Mouse (Mus musculus) ES-E14 (cell line): ENCODE measurements around the gene Rab8a. TPM values are rescaled to one million over a fixed set of nuclear protein-coding genes. Genes with fewer than 3 reads are reported as not detected.
A peak's percentile ranks its signal among the peaks of the same experiment; 100 is the strongest.

Experiments
- DNase-seq: peaks from one replicate; pipeline ENCODE4 v3.0.0-alpha.2; 2013; ENCODE audit warnings: low read depth, low spot score
- H3K27ac ChIP-seq: 2 replicates; pipeline ENCODE4 v1.5.1; 2012; ENCODE audit warnings: low read depth, mild to moderate bottlenecking, low read length, moderate library complexity, mixed read lengths; ENCODE audit not compliant: poor library complexity, insufficient read depth, severe bottlenecking
- H3K36me3 ChIP-seq: 2 replicates; pipeline ENCODE4 v1.6.1; 2012; ENCODE audit warnings: mild to moderate bottlenecking, low read length, moderate library complexity, mixed read lengths; ENCODE audit not compliant: control insufficient read depth, poor library complexity, insufficient read depth, severe bottlenecking
- H3K4me1 ChIP-seq, 2 experiments: fragments of 150-350 bp in 1 of 2; sonication (generic) in 1 of 2; 2 replicates each; pipeline ENCODE4 v1.6.1; 2012; ENCODE audit warnings: low read length in 2 of 2, mild to moderate bottlenecking in 1 of 2, mixed read lengths in 1 of 2; ENCODE audit not compliant: control insufficient read depth in 2 of 2, insufficient read depth in 2 of 2, poor library complexity in 1 of 2
- H3K4me3 ChIP-seq, 2 experiments: fragments of 150-350 bp in 1 of 2; sonication (generic) in 1 of 2; 2 replicates each; pipeline ENCODE4 v1.5.1; 2012; ENCODE audit warnings: low read length in 2 of 2, low read depth in 1 of 2, mild to moderate bottlenecking in 1 of 2, mixed read lengths in 1 of 2; ENCODE audit not compliant: insufficient read depth in 1 of 2, poor library complexity in 1 of 2, severe bottlenecking in 1 of 2
- H3K9ac ChIP-seq: 2 replicates; pipeline ENCODE4 v1.6.1; 2012; ENCODE audit warnings: low read depth, mild to moderate bottlenecking, low read length, mixed read lengths; ENCODE audit not compliant: poor library complexity, insufficient read depth, severe bottlenecking
- H3K9me3 ChIP-seq: fragments of 150-350 bp; sonication (generic); 2 replicates; pipeline ENCODE4 v1.6.1; 2012; ENCODE audit warnings: low read depth, mild to moderate bottlenecking, low read length; ENCODE audit not compliant: control insufficient read depth, insufficient read depth
- CHD2 ChIP-seq: IDR thresholded peaks from 2 replicates; pipeline ENCODE4 v1.6.1; 2014; ENCODE audit warnings: mild to moderate bottlenecking, low read depth, low read length, inconsistent platforms
- HCFC1 ChIP-seq: IDR thresholded peaks from 2 replicates; pipeline ENCODE4 v1.6.1; 2012; ENCODE audit warnings: low read length, inconsistent platforms, borderline replicate concordance; ENCODE audit not compliant: insufficient read depth
- MAFK ChIP-seq: IDR thresholded peaks from 2 replicates; pipeline ENCODE4 v1.6.1; 2014; ENCODE audit warnings: mild to moderate bottlenecking, low read depth, low read length, inconsistent platforms; ENCODE audit not compliant: insufficient read depth
- ZC3H11A ChIP-seq: IDR thresholded peaks from 2 replicates; pipeline ENCODE4 v1.6.1; 2012; ENCODE audit warnings: low read depth, mild to moderate bottlenecking, inconsistent platforms, low read length, borderline replicate concordance
- ZNF384 ChIP-seq: IDR thresholded peaks from 2 replicates; pipeline ENCODE4 v1.6.1; 2012; ENCODE audit warnings: low read depth, low read length, inconsistent platforms
- in situ Hi-C, 2 experiments: fragments of 600-800 bp; cut with MboI; formaldehyde crosslinking; loops; one replicate each; pipeline ENCODE4 v1.15.1; 2025; ENCODE audit warnings: low sequenced_read_pairs in 2 of 2, inconsistent platforms in 1 of 2; ENCODE audit not compliant: unreplicated experiment in 2 of 2
- total RNA-seq: library from RNA; depleted of rRNA; stranded (reverse); fragments of 300-350 nt; gene quantifications from 2 replicates; pipeline ENCODE4 v1.2.3, GENCODE M21; 2012

The Rab8a gene
- total RNA-seq, 1 experiment: 73.2 TPM

DNA sequence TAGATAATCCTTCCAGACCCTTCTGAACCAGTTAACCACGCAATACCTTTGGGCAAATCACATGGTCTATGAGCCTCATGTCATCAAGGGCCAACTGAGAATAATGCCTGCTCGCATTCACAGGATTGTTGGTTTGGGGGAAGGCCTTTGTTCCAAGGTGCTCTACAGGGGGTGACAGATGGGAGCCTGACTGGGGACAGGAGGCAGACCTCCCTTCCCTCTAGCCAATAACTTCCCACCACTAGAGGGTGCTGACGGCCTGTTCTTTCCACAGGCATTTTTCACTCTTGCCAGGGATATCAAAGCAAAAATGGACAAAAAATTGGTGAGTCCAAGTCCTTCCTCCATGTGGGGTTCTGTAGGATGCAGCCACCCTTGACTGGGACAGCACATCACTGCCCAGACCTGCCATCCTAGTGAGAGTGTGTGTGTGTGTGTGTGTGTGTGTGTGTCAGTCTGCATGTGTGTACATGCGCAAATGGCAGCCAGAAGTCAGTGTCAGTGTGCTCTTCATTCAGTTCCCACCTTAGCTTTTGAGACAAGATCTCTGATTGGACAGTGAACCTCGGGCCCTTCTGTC, 16.4 kb downstream of the Rab8a start:
- Histone ChIP-seq H3K9ac (no peak overlapping the region), H3K4me3 (no peak overlapping the region), H3K36me3 (peaks cover 52% of the 10 kb centered on the region), H3K4me1 (no peaks in the 10 kb centered on the region), H3K9me3 (no peaks in the 10 kb centered on the region), H3K27ac (no peak overlapping the region)
- peak; percentile 40 for DNase-seq
- no peak for TF ChIP-seq CHD2
- TF ChIP-seq ZC3H11A: 0 out of 2 replicates have a peak, but pooled peaks have one; percentile 48
- in situ Hi-C loops: no loop called here

DNA sequence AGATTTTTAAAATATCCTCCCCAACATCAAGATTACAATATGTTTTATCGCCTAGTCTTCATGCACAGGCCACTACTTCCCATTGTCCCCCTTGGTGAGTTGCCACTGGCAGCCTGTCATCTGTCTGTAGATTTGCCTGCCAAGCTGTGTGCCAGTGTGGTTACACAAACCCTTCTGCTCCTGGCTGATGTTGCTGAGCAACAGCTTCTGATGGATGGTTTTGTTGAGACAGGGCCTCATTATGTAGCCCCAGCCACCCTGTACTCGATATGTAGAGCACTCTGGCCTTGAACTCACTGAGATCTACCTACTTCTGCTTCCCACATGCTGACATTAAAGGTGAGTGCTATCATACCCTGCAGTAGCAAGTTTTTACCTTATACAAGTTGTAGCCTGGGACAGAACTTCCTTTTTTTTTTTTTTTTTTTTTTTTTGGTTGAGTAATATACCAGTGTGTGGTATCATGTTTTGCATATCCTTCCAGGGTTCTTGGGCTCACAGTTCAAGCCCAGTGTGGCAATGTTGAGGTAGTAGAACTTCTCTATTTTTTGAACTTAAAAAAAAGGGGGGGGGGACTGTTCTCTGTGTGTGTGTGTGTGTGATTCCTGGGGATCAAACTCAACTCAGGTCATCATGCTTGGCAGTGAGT, 22.7 kb downstream of the Rab8a start:
- Histone ChIP-seq H3K36me3 (peaks cover 16% of the 10 kb centered on the region), H3K9me3 (no peaks in the 10 kb centered on the region), H3K27ac (no peak overlapping the region), H3K4me3 (no peak overlapping the region), H3K9ac (no peak overlapping the region), H3K4me1 (no peaks in the 10 kb centered on the region)
- TF ChIP-seq ZC3H11A (no peak), HCFC1 (no peak), MAFK (no peak), CHD2 (no peak), ZNF384 (no peak)
- in situ Hi-C loops: no loop called here
- DNase-seq: no peak

- Histone ChIP-seq H3K9ac (no peak overlapping the region), H3K36me3 (no peaks in the 10 kb centered on the region), H3K4me1 (no peaks in the 10 kb centered on the region), H3K27ac (no peak overlapping the region), H3K4me3 (no peak overlapping the region), H3K9me3 (no peaks in the 10 kb centered on the region)
- no peak for TF ChIP-seq ZNF384
- peak; percentile 77 for TF ChIP-seq MAFK
- no peak for TF ChIP-seq ZC3H11A
- no peak for TF ChIP-seq CHD2
- in situ Hi-C loops: no loop called here
- DNase-seq: no peak
Measured at GRCm38 (mm10) chr8:72187793-72188331, 26.9 kb downstream of the Rab8a start.

DNA sequence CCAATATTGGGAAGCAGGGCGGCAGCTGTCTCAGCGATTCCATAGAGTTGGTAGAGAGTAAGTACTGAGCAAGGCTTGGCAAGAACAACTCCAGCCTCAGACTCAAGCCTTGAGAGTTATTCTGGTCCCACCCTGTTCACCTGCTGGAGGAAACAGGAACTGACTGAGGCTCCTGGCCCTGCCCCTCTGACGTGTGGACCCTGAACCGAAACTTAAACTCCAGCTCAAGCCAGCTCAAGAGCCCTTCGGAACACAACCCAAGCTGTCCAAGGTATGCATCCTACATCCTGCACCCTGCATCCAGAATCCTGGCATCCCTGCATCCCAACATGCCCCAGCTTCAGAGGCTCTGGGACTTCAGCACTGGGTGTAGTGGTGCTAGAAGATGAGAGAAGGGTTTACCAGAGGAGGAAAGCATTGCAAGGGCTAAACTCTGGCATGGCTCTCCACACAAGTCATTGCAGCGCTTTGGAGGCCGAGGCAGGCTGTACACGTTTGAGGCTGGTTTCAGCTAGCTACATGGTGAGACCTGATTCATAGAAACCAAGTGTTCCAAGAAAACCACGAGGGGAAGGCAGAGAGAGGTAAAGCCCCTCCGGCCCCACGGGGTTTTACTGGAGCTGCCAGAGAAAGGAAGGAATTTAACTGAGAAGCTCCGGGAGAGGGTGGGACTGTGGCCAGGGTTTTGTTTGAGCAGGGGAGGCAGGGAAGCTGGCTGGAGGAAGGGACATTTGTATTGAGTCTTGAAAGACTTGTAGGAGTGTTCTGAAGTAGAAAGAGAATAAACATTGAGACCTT, 28.6 kb downstream of the Rab8a start, which contains the start of gene Hsh2d:
TSS of gene Hsh2d (plus strand) at position 222 of the 798 bp plus-strand sequence.
- Histone ChIP-seq H3K4me1 (0 out of 4 replicates have a peak, but pooled peaks cover 0 to 1% of the 10 kb centered on the region in 2 experiments), H3K9ac (no peak within 1 kb of the TSS), H3K9me3 (no peaks in the 10 kb centered on the region), H3K27ac (no peak within 1 kb of the TSS), H3K4me3 (no peak within 1 kb of the TSS), H3K36me3 (no peaks in the 10 kb centered on the region)
- in situ Hi-C loops: no loop called here
- TF ChIP-seq HCFC1 (no peak), ZNF384 (no peak), ZC3H11A (no peak), MAFK (no peak), CHD2 (no peak)
- no peak for DNase-seq
